Mouse (Mus musculus) embryonic facial prominence, embryonic 12.5 days (tissue): Measurements from ENCODE around the gene Slc12a8. TPM values are rescaled to one million over a fixed set of nuclear protein-coding genes. Genes with fewer than 3 reads are reported as not detected.

Source experiments
- ATAC-seq: fragments of 200-750 bp; cut with Nextera tagmentation; 2 replicates; pipeline ENCODE4 v1.8.0; 2017; ENCODE audit not compliant: insufficient number of reproducible peaks, insufficient read depth, low FRiP score, low TSS enrichment
- H3K27ac ChIP-seq: fragments of 300-500 bp; sonication (generic); 2 replicates; pipeline ENCODE4 v1.5.1; 2016; ENCODE audit warnings: mild to moderate bottlenecking
- H3K27me3 ChIP-seq: fragments of 300-500 bp; sonication (generic); 2 replicates; pipeline ENCODE4 v1.6.1; 2016; ENCODE audit warnings: mild to moderate bottlenecking, moderate library complexity
- H3K36me3 ChIP-seq: fragments of 300-500 bp; sonication (generic); 2 replicates; pipeline ENCODE4 v1.6.1; 2016; ENCODE audit warnings: mild to moderate bottlenecking
- H3K4me1 ChIP-seq: fragments of 300-500 bp; sonication (generic); 2 replicates; pipeline ENCODE4 v1.6.1; 2016
- H3K4me2 ChIP-seq: fragments of 300-500 bp; sonication (generic); replicated peaks from 2 replicates; pipeline ENCODE4 v1.6.1; 2016; ENCODE audit warnings: mild to moderate bottlenecking, moderate library complexity
- H3K4me3 ChIP-seq: fragments of 300-500 bp; sonication (generic); 2 replicates; pipeline ENCODE4 v1.5.1; 2016; ENCODE audit warnings: mild to moderate bottlenecking
- H3K9ac ChIP-seq: fragments of 300-500 bp; sonication (generic); 2 replicates; pipeline ENCODE4 v1.6.1; 2016; ENCODE audit warnings: mild to moderate bottlenecking, moderate library complexity
- H3K9me3 ChIP-seq: fragments of 300-500 bp; sonication (generic); 2 replicates; pipeline ENCODE4 v1.6.1; 2016; ENCODE audit warnings: mild to moderate bottlenecking, moderate library complexity
- WGBS: fragments of 180-500 bp; shearing (Covaris S2); methylation state at CpG from one replicate; pipeline ENCODE4 v1.1.7; 2016; 5-methylcytosine and 5-hydroxymethylcytosine counted together
- polyA plus RNA-seq: library from polyadenylated mRNA; unstranded; fragments of >200 nt; fragmentation: Nextera tagmentation; extraction: Ambion mirVana; gene quantifications from 2 replicates; pipeline ENCODE4 v1.2.1, GENCODE M21; 2016

Gene Slc12a8
- polyA plus RNA-seq, 1 experiment from 2014 or later, result 0.65 TPM

- Histone ChIP-seq H3K4me2 (no peak overlapping the region), H3K36me3 (no peaks in the 10 kb centered on the region), H3K4me1 (no peaks in the 10 kb centered on the region), H3K27me3 (no peaks in the 10 kb centered on the region), H3K4me3 (no peak overlapping the region), H3K27ac (no peak overlapping the region), H3K9me3 (no peaks in the 10 kb centered on the region), H3K9ac (no peak overlapping the region)
- ATAC-seq, result no peak
- 87% methylated on average over 1 of the region's 1 CpGs for WGBS
These were observed 151.9 kb downstream of the Slc12a8 start for GRCm38 (mm10) chr16:33669072-33669471.

GRCm38 (mm10) chr16:33670340-33670739 is 153.2 kb downstream of the Slc12a8 start:
- no peak overlapping the region for H3K4me2 ChIP-seq
- ATAC-seq, result no peak
- H3K27ac ChIP-seq, result no peak overlapping the region
- 75% methylated on average over 3 of the region's 3 CpGs for WGBS
- H3K4me3 ChIP-seq, result no peak overlapping the region
- no peaks in the 10 kb centered on the region for H3K36me3 ChIP-seq
- no peaks in the 10 kb centered on the region for H3K9me3 ChIP-seq
- H3K9ac ChIP-seq, result no peak overlapping the region
- H3K4me1 ChIP-seq, result no peaks in the 10 kb centered on the region
- no peaks in the 10 kb centered on the region for H3K27me3 ChIP-seq

- 88% methylated on average over 2 of the region's 2 CpGs for WGBS
- no peak overlapping the region for H3K27ac ChIP-seq
These were observed 153.8 kb downstream of the Slc12a8 start for GRCm38 (mm10) chr16:33670933-33671332.

GRCm38 (mm10) chr16:33672188-33672587 is 155.1 kb downstream of the Slc12a8 start:
- Histone ChIP-seq H3K4me1 (no peaks in the 10 kb centered on the region), H3K4me2 (no peak overlapping the region), H3K4me3 (no peak overlapping the region), H3K9me3 (no peaks in the 10 kb centered on the region), H3K27ac (no peak overlapping the region), H3K9ac (no peak overlapping the region), H3K27me3 (no peaks in the 10 kb centered on the region), H3K36me3 (no peaks in the 10 kb centered on the region)
- WGBS, result 93% methylated on average over 3 of the region's 4 CpGs
- ATAC-seq, result no peak

More at GRCm38 (mm10) chr16:33670933-33671332, 153.8 kb downstream of the Slc12a8 start:
- ATAC-seq, result no peak
- H3K4me1 ChIP-seq, result no peaks in the 10 kb centered on the region
- no peaks in the 10 kb centered on the region for H3K9me3 ChIP-seq
- no peak overlapping the region for H3K4me2 ChIP-seq
- no peaks in the 10 kb centered on the region for H3K36me3 ChIP-seq
- no peaks in the 10 kb centered on the region for H3K27me3 ChIP-seq
- no peak overlapping the region for H3K9ac ChIP-seq
- no peak overlapping the region for H3K4me3 ChIP-seq

GRCm38 (mm10) chr16:33672643-33673042 is 155.5 kb downstream of the Slc12a8 start:
- no peaks in the 10 kb centered on the region for H3K36me3 ChIP-seq
- WGBS, result 90% methylated on average over 4 of the region's 4 CpGs

GRCm38 (mm10) chr16:33673530-33674109 is 156.5 kb downstream of the Slc12a8 start:
- H3K27ac ChIP-seq, result no peak overlapping the region
- H3K9me3 ChIP-seq, result no peaks in the 10 kb centered on the region
- no peak for ATAC-seq
- H3K9ac ChIP-seq, result no peak overlapping the region
- no peak overlapping the region for H3K4me2 ChIP-seq
- no peak overlapping the region for H3K4me3 ChIP-seq
- no peaks in the 10 kb centered on the region for H3K36me3 ChIP-seq
- H3K4me1 ChIP-seq, result no peaks in the 10 kb centered on the region
- no peaks in the 10 kb centered on the region for H3K27me3 ChIP-seq
- 49% methylated on average over 14 of the region's 14 CpGs for WGBS

More at GRCm38 (mm10) chr16:33672643-33673042, 155.5 kb downstream of the Slc12a8 start:
- no peaks in the 10 kb centered on the region for H3K27me3 ChIP-seq
- H3K9me3 ChIP-seq, result no peaks in the 10 kb centered on the region
- H3K27ac ChIP-seq, result no peak overlapping the region
- no peak overlapping the region for H3K9ac ChIP-seq
- H3K4me3 ChIP-seq, result no peak overlapping the region
- no peak for ATAC-seq
- H3K4me2 ChIP-seq, result no peak overlapping the region
- no peaks in the 10 kb centered on the region for H3K4me1 ChIP-seq

- no peak overlapping the region for H3K9ac ChIP-seq
- 88% methylated on average over 10 of the region's 10 CpGs for WGBS
- no peak overlapping the region for H3K4me2 ChIP-seq
- H3K4me3 ChIP-seq, result no peak overlapping the region
- no peaks in the 10 kb centered on the region for H3K27me3 ChIP-seq
- H3K4me1 ChIP-seq, result no peaks in the 10 kb centered on the region
- ATAC-seq, result no peak
- H3K27ac ChIP-seq, result no peak overlapping the region
- H3K36me3 ChIP-seq, result no peaks in the 10 kb centered on the region
- H3K9me3 ChIP-seq, result no peaks in the 10 kb centered on the region
These were observed 158.2 kb downstream of the Slc12a8 start for GRCm38 (mm10) chr16:33675151-33675847.

- ATAC-seq, result no peak
- Histone ChIP-seq H3K36me3 (no peaks in the 10 kb centered on the region), H3K4me3 (no peak overlapping the region), H3K9ac (no peak overlapping the region), H3K4me1 (no peaks in the 10 kb centered on the region), H3K9me3 (no peaks in the 10 kb centered on the region), H3K4me2 (no peak overlapping the region), H3K27ac (no peak overlapping the region), H3K27me3 (no peaks in the 10 kb centered on the region)
- 82% methylated on average over 3 of the region's 3 CpGs for WGBS
These were observed 158.7 kb downstream of the Slc12a8 start for GRCm38 (mm10) chr16:33675848-33676184.

GRCm38 (mm10) chr16:33676347-33677312 is 159.5 kb downstream of the Slc12a8 start:
- Histone ChIP-seq H3K4me1 (no peaks in the 10 kb centered on the region), H3K27me3 (no peaks in the 10 kb centered on the region), H3K9me3 (no peaks in the 10 kb centered on the region), H3K4me3 (no peak overlapping the region), H3K9ac (no peak overlapping the region), H3K4me2 (no peak overlapping the region), H3K27ac (no peak overlapping the region), H3K36me3 (no peaks in the 10 kb centered on the region)
- ATAC-seq, result no peak
- 71% methylated on average over 7 of the region's 7 CpGs for WGBS

GRCm38 (mm10) chr16:33677313-33677690 is 160.2 kb downstream of the Slc12a8 start:
- Histone ChIP-seq H3K36me3 (no peaks in the 10 kb centered on the region), H3K4me3 (no peak overlapping the region), H3K9me3 (no peaks in the 10 kb centered on the region), H3K27ac (no peak overlapping the region), H3K4me2 (no peak overlapping the region), H3K27me3 (no peaks in the 10 kb centered on the region), H3K9ac (no peak overlapping the region), H3K4me1 (no peaks in the 10 kb centered on the region)
- WGBS, result 89% methylated on average over 7 of the region's 7 CpGs
- no peak for ATAC-seq

- Histone ChIP-seq H3K27ac (no peak overlapping the region), H3K9me3 (no peaks in the 10 kb centered on the region), H3K4me2 (no peak overlapping the region), H3K36me3 (no peaks in the 10 kb centered on the region), H3K9ac (no peak overlapping the region), H3K4me1 (no peaks in the 10 kb centered on the region), H3K27me3 (no peaks in the 10 kb centered on the region), H3K4me3 (no peak overlapping the region)
- 92% methylated on average over 5 of the region's 5 CpGs for WGBS
- ATAC-seq, result no peak
These were observed 160.8 kb downstream of the Slc12a8 start for GRCm38 (mm10) chr16:33677901-33678300.

- Histone ChIP-seq H3K36me3 (no peaks in the 10 kb centered on the region), H3K9me3 (no peaks in the 10 kb centered on the region), H3K27me3 (no peaks in the 10 kb centered on the region), H3K4me3 (no peak overlapping the region), H3K27ac (no peak overlapping the region), H3K4me2 (no peak overlapping the region), H3K9ac (no peak overlapping the region), H3K4me1 (peaks cover 4% of the 10 kb centered on the region)
- 83% methylated on average over 7 of the region's 7 CpGs for WGBS
- no peak for ATAC-seq
These were observed 163.1 kb downstream of the Slc12a8 start for GRCm38 (mm10) chr16:33680271-33680670.
